Mouse (Mus musculus) MEL (cell line): ENCODE results near the gene Emc3. TPM values are rescaled to one million over a fixed set of nuclear protein-coding genes. Genes with fewer than 3 reads are reported as not detected.

Experiments
- DNase-seq: peaks from one replicate; pipeline ENCODE4 v3.0.0; 2011; ENCODE audit warnings: low read depth, low spot score
- H3K27ac ChIP-seq: 2 replicates; pipeline ENCODE4 v1.5.1; 2012; ENCODE audit warnings: low read depth, mild to moderate bottlenecking, control low read depth, low read length, moderate library complexity; ENCODE audit not compliant: control insufficient read depth
- H3K27me3 ChIP-seq, 2 experiments: fragments of 150-350 bp in 1 of 2; sonication (generic) in 1 of 2; 2 replicates each; pipeline ENCODE4 v1.6.1; 2012; ENCODE audit warnings: low read length in 2 of 2, mild to moderate bottlenecking in 2 of 2, improper control_type of control experiment in 1 of 2, moderate library complexity in 1 of 2; ENCODE audit not compliant: insufficient read depth in 2 of 2, control insufficient read depth in 1 of 2
- H3K36me3 ChIP-seq, 2 experiments: 2 replicates each; pipeline ENCODE4 v1.6.1; 2012 to 2014; ENCODE audit warnings: low read length in 2 of 2, improper control_type of control experiment in 1 of 2, inconsistent platforms in 1 of 2, mild to moderate bottlenecking in 1 of 2; ENCODE audit not compliant: insufficient read depth in 2 of 2, control insufficient read depth in 1 of 2
- H3K4me1 ChIP-seq, 2 experiments: fragments of 150-350 bp in 1 of 2; sonication (generic) in 1 of 2; 2 replicates each; pipeline ENCODE4 v1.6.1; 2012; ENCODE audit warnings: low read length in 2 of 2, improper control_type of control experiment in 1 of 2, mild to moderate bottlenecking in 1 of 2; ENCODE audit not compliant: insufficient read depth in 2 of 2, control insufficient read depth in 1 of 2
- H3K4me3 ChIP-seq, 2 experiments: fragments of 150-350 bp in 1 of 2; sonication (generic) in 1 of 2; 2 replicates each; pipeline ENCODE4 v1.5.1; 2012; ENCODE audit warnings: low read depth in 2 of 2, low read length in 2 of 2, mild to moderate bottlenecking in 2 of 2, moderate library complexity in 2 of 2, control low read depth in 1 of 2, improper control_type of control experiment in 1 of 2; ENCODE audit not compliant: control insufficient read depth in 1 of 2, insufficient read depth in 1 of 2
- H3K79me2 ChIP-seq: 2 replicates; pipeline ENCODE4 v1.6.1; 2012; ENCODE audit warnings: mild to moderate bottlenecking, low read length, moderate library complexity; ENCODE audit not compliant: control insufficient read depth, poor library complexity, insufficient read depth
- H3K9ac ChIP-seq: 2 replicates; pipeline ENCODE4 v1.6.1; 2012; ENCODE audit warnings: low read depth, mild to moderate bottlenecking, control low read depth, low read length, moderate library complexity; ENCODE audit not compliant: control insufficient read depth, poor library complexity, severe bottlenecking
- H3K9me3 ChIP-seq: fragments of 150-350 bp; sonication (generic); replicated peaks from 2 replicates; pipeline ENCODE4 v1.6.1; 2012; ENCODE audit warnings: mild to moderate bottlenecking, low read length, improper control_type of control experiment, moderate library complexity; ENCODE audit not compliant: insufficient read depth
- CHD1 ChIP-seq: IDR thresholded peaks from 2 replicates; pipeline ENCODE4 v1.6.1; 2012; ENCODE audit warnings: low read depth, mild to moderate bottlenecking, inconsistent platforms, low read length, improper control_type of control experiment
- CHD2 ChIP-seq: IDR thresholded peaks from 2 replicates; pipeline ENCODE4 v1.6.1; 2011; ENCODE audit warnings: low read length, improper control_type of control experiment
- CTCF ChIP-seq, 3 experiments: IDR thresholded peaks in 2 of 3; conservative IDR thresholded peaks in 1 of 3; 2 replicates each; pipeline ENCODE4 v1.5.1; 2011 to 2012; ENCODE audit warnings: low read length in 3 of 3, low read depth in 2 of 3, mild to moderate bottlenecking in 2 of 3, improper control_type of control experiment in 1 of 3, inconsistent platforms in 1 of 3, mixed read lengths in 1 of 3, moderate library complexity in 1 of 3; ENCODE audit not compliant: control insufficient read depth in 1 of 3, insufficient read depth in 1 of 3, poor library complexity in 1 of 3, severe bottlenecking in 1 of 3
- EP300 ChIP-seq, 2 experiments: IDR thresholded peaks; 2 replicates each; pipeline ENCODE4 v1.6.1; 2011; ENCODE audit warnings: improper control_type of control experiment in 2 of 2, low read length in 2 of 2, low read depth in 1 of 2, mild to moderate bottlenecking in 1 of 2
- GABPA ChIP-seq: IDR thresholded peaks from 2 replicates; pipeline ENCODE4 v1.6.1; 2012; ENCODE audit warnings: low read depth, mild to moderate bottlenecking, inconsistent platforms, low read length, improper control_type of control experiment, moderate library complexity
- GATA1 ChIP-seq: IDR thresholded peaks from 2 replicates; pipeline ENCODE4 v1.6.1; 2011; ENCODE audit warnings: low read depth, low read length, improper control_type of control experiment
- JUND ChIP-seq: IDR thresholded peaks from 2 replicates; pipeline ENCODE4 v1.6.1; 2011; ENCODE audit warnings: low read depth, mild to moderate bottlenecking, improper control_type of control experiment, low read length
- KAT2A ChIP-seq: conservative IDR thresholded peaks from 2 replicates; pipeline ENCODE4 v1.6.1; 2012; ENCODE audit warnings: low read depth, low read length, improper control_type of control experiment, inconsistent platforms
- MAFK ChIP-seq: IDR thresholded peaks from 2 replicates; pipeline ENCODE4 v1.6.1; 2011; ENCODE audit warnings: low read depth, mild to moderate bottlenecking, low read length, improper control_type of control experiment, borderline replicate concordance
- MAX ChIP-seq: IDR thresholded peaks from 2 replicates; pipeline ENCODE4 v1.6.1; 2011; ENCODE audit warnings: low read length, improper control_type of control experiment
- MAZ ChIP-seq: IDR thresholded peaks from 2 replicates; pipeline ENCODE4 v1.6.1; 2012; ENCODE audit warnings: low read depth, mild to moderate bottlenecking, inconsistent platforms, low read length, improper control_type of control experiment
- MEF2A ChIP-seq: IDR thresholded peaks from 2 replicates; pipeline ENCODE4 v1.6.1; 2014; ENCODE audit warnings: low read depth, mild to moderate bottlenecking, inconsistent platforms, low read length, improper control_type of control experiment; ENCODE audit not compliant: poor library complexity, insufficient replicate concordance, severe bottlenecking; ENCODE audit errors: extremely low read depth
- MXI1 ChIP-seq: IDR thresholded peaks from 2 replicates; pipeline ENCODE4 v1.6.1; 2011; ENCODE audit warnings: mild to moderate bottlenecking, low read depth, low read length, improper control_type of control experiment
- MYB ChIP-seq: IDR thresholded peaks from 2 replicates; pipeline ENCODE4 v1.6.1; 2011; ENCODE audit warnings: mild to moderate bottlenecking, low read depth, low read length, improper control_type of control experiment
- MYC ChIP-seq: IDR thresholded peaks from 2 replicates; pipeline ENCODE4 v1.6.1; 2011; ENCODE audit warnings: low read depth, mild to moderate bottlenecking, low read length, improper control_type of control experiment, moderate library complexity
- NRF1 ChIP-seq: IDR thresholded peaks from 2 replicates; pipeline ENCODE4 v1.6.1; 2014; ENCODE audit warnings: low read depth, mild to moderate bottlenecking, inconsistent platforms, low read length, improper control_type of control experiment, moderate library complexity; ENCODE audit not compliant: poor library complexity, insufficient read depth, severe bottlenecking
- POLR2A ChIP-seq, 2 experiments: IDR thresholded peaks; 2 replicates each; pipeline ENCODE4 v1.6.1; 2011 to 2012; ENCODE audit warnings: low read length in 2 of 2, mild to moderate bottlenecking in 2 of 2, control low read depth in 1 of 2, improper control_type of control experiment in 1 of 2, low read depth in 1 of 2, moderate library complexity in 1 of 2; ENCODE audit not compliant: control insufficient read depth in 1 of 2, insufficient read depth in 1 of 2, poor library complexity in 1 of 2
- POLR2AphosphoS2 ChIP-seq: IDR thresholded peaks from 2 replicates; pipeline ENCODE4 v1.6.1; 2011; ENCODE audit warnings: low read length, improper control_type of control experiment
- POLR2AphosphoS5 ChIP-seq: IDR thresholded peaks from 2 replicates; pipeline ENCODE4 v1.6.1; 2012; ENCODE audit warnings: low read depth, borderline replicate concordance, mild to moderate bottlenecking, inconsistent platforms, low read length, moderate library complexity, mixed read lengths
- RCOR1 ChIP-seq: IDR thresholded peaks from 2 replicates; pipeline ENCODE4 v1.6.1; 2012; ENCODE audit warnings: low read depth, mild to moderate bottlenecking, inconsistent platforms, low read length, improper control_type of control experiment
- SIN3A ChIP-seq: IDR thresholded peaks from 2 replicates; pipeline ENCODE4 v1.6.1; 2012; ENCODE audit warnings: low read length, improper control_type of control experiment, inconsistent platforms
- SMC3 ChIP-seq: IDR thresholded peaks from 2 replicates; pipeline ENCODE4 v1.6.1; 2011; ENCODE audit warnings: low read depth, low read length, improper control_type of control experiment
- TAL1 ChIP-seq: IDR thresholded peaks from 2 replicates; pipeline ENCODE4 v1.6.1; 2012; ENCODE audit warnings: mild to moderate bottlenecking, inconsistent platforms, low read length, moderate library complexity, mixed read lengths
- TBP ChIP-seq: IDR thresholded peaks from 2 replicates; pipeline ENCODE4 v1.8.0; 2011; ENCODE audit warnings: low read depth, low read length, improper control_type of control experiment
- TCF12 ChIP-seq: IDR thresholded peaks from 2 replicates; pipeline ENCODE4 v1.6.1; 2014; ENCODE audit warnings: low read depth, mild to moderate bottlenecking, inconsistent platforms, low read length, improper control_type of control experiment, moderate library complexity
- UBTF ChIP-seq: IDR thresholded peaks from 2 replicates; pipeline ENCODE4 v1.6.1; 2012; ENCODE audit warnings: low read depth, mild to moderate bottlenecking, inconsistent platforms, low read length, improper control_type of control experiment, moderate library complexity, borderline replicate concordance; ENCODE audit not compliant: insufficient read depth
- USF1 ChIP-seq: IDR thresholded peaks from 2 replicates; pipeline ENCODE4 v1.6.1; 2014; ENCODE audit warnings: low read depth, mild to moderate bottlenecking, inconsistent platforms, low read length, improper control_type of control experiment, moderate library complexity
- USF2 ChIP-seq, 2 experiments: IDR thresholded peaks; 2 replicates each; pipeline ENCODE4 v1.6.1; 2011 to 2012; ENCODE audit warnings: improper control_type of control experiment in 2 of 2, low read length in 2 of 2, borderline replicate concordance in 1 of 2, inconsistent platforms in 1 of 2, low read depth in 1 of 2, mild to moderate bottlenecking in 1 of 2; ENCODE audit not compliant: insufficient read depth in 1 of 2
- ZC3H11A ChIP-seq: IDR thresholded peaks from 2 replicates; pipeline ENCODE4 v1.6.1; 2012; ENCODE audit warnings: low read depth, mild to moderate bottlenecking, inconsistent platforms, low read length, improper control_type of control experiment
- ZKSCAN1 ChIP-seq: IDR thresholded peaks from 2 replicates; pipeline ENCODE4 v1.6.1; 2012; ENCODE audit warnings: low read depth, mild to moderate bottlenecking, inconsistent platforms, low read length, improper control_type of control experiment, moderate library complexity
- ZNF384 ChIP-seq: IDR thresholded peaks from 2 replicates; pipeline ENCODE4 v1.6.1; 2012; ENCODE audit warnings: low read depth, mild to moderate bottlenecking, inconsistent platforms, low read length, improper control_type of control experiment
- polyA plus RNA-seq, 2 experiments: library from polyadenylated mRNA; stranded (reverse) in 1 of 2; unstranded in 1 of 2; fragments of >175 nt in 1 of 2; fragments of >200 nt in 1 of 2; gene quantifications; 2 replicates each; pipeline versions ENCODE4 v1.2.1 to v1.2.4; 2012; ENCODE audit warnings: low replicate concordance in 2 of 2, low read depth in 1 of 2; ENCODE audit not compliant: insufficient read length in 2 of 2, insufficient read depth in 1 of 2, missing spikeins in 1 of 2
- total RNA-seq: library from RNA; depleted of rRNA; stranded (reverse); fragments of 300-350 nt; gene quantifications from 2 replicates; pipeline ENCODE4 v1.2.3, GENCODE M21; 2012

The Emc3 gene
- total and polyA plus RNA-seq, 3 experiments, result 62.3 to 172 (median 73.1) TPM

DNA sequence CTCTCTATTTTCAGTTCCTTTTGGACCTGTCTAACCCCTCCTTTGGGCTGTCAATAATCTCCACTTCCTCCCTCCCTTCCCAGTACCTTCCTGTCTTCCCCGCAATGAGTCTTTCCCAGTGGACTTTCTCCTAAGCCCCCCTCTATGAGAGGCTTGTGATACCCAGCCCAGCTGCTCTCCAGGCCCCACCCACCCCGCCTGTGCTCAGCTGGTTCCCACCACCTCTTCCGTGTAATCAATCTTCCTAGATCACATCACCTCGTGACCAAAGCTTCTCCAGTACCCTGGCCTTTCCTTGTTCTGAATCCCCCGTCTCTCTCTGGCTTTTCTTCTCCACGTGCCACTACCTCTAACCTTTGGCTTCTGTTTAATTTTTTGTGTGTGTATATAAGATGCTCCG lies 54.1 kb downstream of the Emc3 start:
- Histone ChIP-seq H3K9ac (no peak overlapping the region), H3K27me3 (peaks cover 2 to 5% of the 10 kb centered on the region in 2 experiments; a peak in 1 of 4 replicates), H3K4me3 (no peak overlapping the region), H3K36me3 (no peaks in the 10 kb centered on the region; a peak in 1 of 4 replicates), H3K27ac (no peak overlapping the region), H3K79me2 (no peaks in the 10 kb centered on the region), H3K9me3 (no peaks in the 10 kb centered on the region), H3K4me1 (peaks cover 4 to 8% of the 10 kb centered on the region in 2 experiments; a peak in 3 of 4 replicates)
- no peak for TF ChIP-seq NRF1
- no peak for TF ChIP-seq USF2 (IDR thresholded peaks at IDR 0.05; ENCODE audit: borderline replicate concordance in 1 of 2, insufficient read depth in 1 of 2, low read depth in 1 of 2, low read length in 2 of 2)
- TF ChIP-seq POLR2AphosphoS2, result no peak
- no peak for TF ChIP-seq MAZ
- TF ChIP-seq UBTF, result no peak
- TF ChIP-seq SMC3, result no peak
- TF ChIP-seq POLR2AphosphoS5, result no peak
- no peak for TF ChIP-seq EP300 (IDR thresholded peaks at IDR 0.05; ENCODE audit: low read depth in 1 of 2, low read length in 2 of 2)
- TF ChIP-seq USF1, result no peak
- no peak for TF ChIP-seq MXI1
- no peak for TF ChIP-seq TAL1
- no peak for TF ChIP-seq SIN3A
- no peak for DNase-seq

DNA sequence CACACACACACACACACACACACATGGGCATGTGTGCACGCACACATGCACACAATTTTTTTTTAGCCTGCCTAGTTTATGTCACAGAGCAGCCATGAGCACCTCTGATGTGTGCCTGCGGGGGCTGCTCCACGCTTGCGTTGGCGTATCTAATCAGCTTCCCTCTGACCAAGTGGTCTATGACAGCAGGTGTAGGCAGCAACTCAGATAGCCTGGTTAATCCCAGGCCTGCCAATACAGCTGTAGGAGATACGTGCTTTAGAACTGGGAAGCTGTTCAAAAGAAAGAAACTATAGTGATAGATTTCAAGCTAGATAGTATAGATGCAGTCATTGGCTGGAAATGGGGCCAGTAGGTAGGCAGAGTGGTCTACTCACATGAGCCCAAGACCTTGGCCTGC lies 57.7 kb downstream of the Emc3 start:
- Histone ChIP-seq H3K9me3 (no peaks in the 10 kb centered on the region), H3K9ac (no peak overlapping the region), H3K27me3 (peaks cover 2 to 3% of the 10 kb centered on the region in 2 experiments; a peak in 1 of 4 replicates), H3K79me2 (no peaks in the 10 kb centered on the region), H3K27ac (no peak overlapping the region), H3K4me1 (peaks cover 4 to 11% of the 10 kb centered on the region in 2 experiments; a peak in 3 of 4 replicates), H3K36me3 (no peaks in the 10 kb centered on the region; a peak in 1 of 4 replicates), H3K4me3 (no peak overlapping the region)
- peak; percentile 66 for DNase-seq
- no peak for TF ChIP-seq TBP
- TF ChIP-seq GATA1, result peak; percentile 74
- no peak for TF ChIP-seq CHD1
- 0 out of 2 replicates have a peak, but pooled peaks have one; percentile 0 for TF ChIP-seq MYC
- no peak for TF ChIP-seq JUND
- TF ChIP-seq MYB, result no peak
- TF ChIP-seq MEF2A, result 0 out of 2 replicates have a peak, but pooled peaks have one; percentile 16
- no peak for TF ChIP-seq ZC3H11A
- TF ChIP-seq TCF12, result peak; percentile 74; the same call in 1 of the 2 replicates
- TF ChIP-seq MAX, result no peak; the same call in 1 of the 2 replicates
- TF ChIP-seq MAFK, result no peak; the same call in 1 of the 2 replicates
- TF ChIP-seq CTCF (IDR thresholded peaks at IDR 0.05 in 2 of 3, conservative IDR thresholded peaks at IDR 0.05 in 1 of 3; ENCODE audit: control insufficient read depth in 1 of 3, insufficient read depth in 1 of 3, low read depth in 2 of 3, low read length in 3 of 3, poor library complexity in 1 of 3, severe bottlenecking in 1 of 3), result no peak
- TF ChIP-seq TAL1, result no peak; the same call in 1 of the 2 replicates
- TF ChIP-seq USF1, result no peak
- TF ChIP-seq CHD2, result no peak
- no peak for TF ChIP-seq ZNF384
- no peak for TF ChIP-seq POLR2AphosphoS5
- TF ChIP-seq ZKSCAN1, result no peak
- TF ChIP-seq RCOR1, result no peak; the same call in 1 of the 2 replicates
- no peak; the same call in 1 of the 2 replicates for TF ChIP-seq MXI1
- TF ChIP-seq GABPA, result no peak
- TF ChIP-seq POLR2A (IDR thresholded peaks at IDR 0.05; ENCODE audit: control insufficient read depth in 1 of 2, insufficient read depth in 1 of 2, low read depth in 1 of 2, low read length in 2 of 2, poor library complexity in 1 of 2), result no peak
- no peak for TF ChIP-seq MAZ
- TF ChIP-seq KAT2A, result no peak
- TF ChIP-seq EP300 (IDR thresholded peaks at IDR 0.05; ENCODE audit: low read depth in 1 of 2, low read length in 2 of 2), result peak; percentile 57 to 73
